14 mouse cellular contexts compared by ENCODE assay signal in genomic region chr12:9174327-9174726, GRCm38 (mm10).
DNase-seq lines count a peak whose midpoint lies in the region; ATAC-seq and TF ChIP-seq lines count a peak whose summit lies in the region.
"Had no signal": no experiment of that assay in that cellular context is flagged by ENCODE, and none has a peak within 500 bp of the region (broad histone marks: within the 10 kb centered on the region; RNA-seq: fewer than 3 reads in every experiment).

No protein-coding gene starts in this region.

- intact Hi-C loops in heart, adult 2 months (cut with DNase I): no loop called here
- intact Hi-C loops in heart, postnatal 14 days (cut with DNase I): no loop called here

- 0 out of 2 replicates have a peak, but pooled peaks have one; percentile 16 for TF ChIP-seq CTCF in heart, adult 2 months (IDR thresholded peaks at IDR 0.05)
- no peak for TF ChIP-seq CTCF in liver, postnatal 0 days (IDR thresholded peaks at IDR 0.05; ENCODE audit: low read depth)

- WGBS in heart, adult 2 months: 45% methylated on average over 9 of the region's 9 CpGs
- 58% methylated on average over 9 of the region's 9 CpGs for WGBS in midbrain, embryonic 14.5 days
- 61% methylated on average over 9 of the region's 9 CpGs for WGBS in midbrain, embryonic 11.5 days
- WGBS in liver, postnatal 0 days (ENCODE audit: insufficient replicate concordance): 65% methylated on average over 9 of the region's 9 CpGs

- H3K36me3 ChIP-seq in heart, adult 2 months (ENCODE audit: control insufficient read depth, insufficient read depth, low read length): no peaks in the 10 kb centered on the region
- no peaks in the 10 kb centered on the region for H3K36me3 ChIP-seq in midbrain, embryonic 14.5 days (ENCODE audit: control insufficient read depth, insufficient read depth, low read length)
- H3K36me3 ChIP-seq in midbrain, embryonic 11.5 days (ENCODE audit: control insufficient read depth, insufficient read depth, low read length): no peaks in the 10 kb centered on the region
- H3K36me3 ChIP-seq in liver, postnatal 0 days (replicated peaks; ENCODE audit: insufficient read depth, low read length): no peaks in the 10 kb centered on the region
- H3K36me3 ChIP-seq: hindbrain, embryonic 12.5 days; neural tube, embryonic 13.5 days had no signal

- H3K27me3 ChIP-seq in heart, adult 2 months (ENCODE audit: control insufficient read depth, insufficient read depth, low read length): no peaks in the 10 kb centered on the region
- H3K27me3 ChIP-seq in midbrain, embryonic 14.5 days (ENCODE audit: control insufficient read depth, insufficient read depth, low read length): no peaks in the 10 kb centered on the region
- H3K27me3 ChIP-seq in midbrain, embryonic 11.5 days (ENCODE audit: control insufficient read depth, insufficient read depth, low read length): no peaks in the 10 kb centered on the region
- H3K27me3 ChIP-seq in liver, postnatal 0 days (ENCODE audit: insufficient read depth, low read length): no peaks in the 10 kb centered on the region
- H3K27me3 ChIP-seq: hindbrain, embryonic 12.5 days; neural tube, embryonic 13.5 days had no signal

- no peak overlapping the region for H3K4me2 ChIP-seq in midbrain, embryonic 14.5 days (ENCODE audit: low read length)
- H3K4me2 ChIP-seq in midbrain, embryonic 11.5 days: no peak overlapping the region
- no peak overlapping the region for H3K4me2 ChIP-seq in liver, postnatal 0 days (ENCODE audit: low read depth, low read length)
- H3K4me2 ChIP-seq: hindbrain, embryonic 12.5 days; neural tube, embryonic 13.5 days had no signal

- H3K9ac ChIP-seq in heart, adult 2 months (ENCODE audit: low read depth, low read length): no peak overlapping the region
- H3K9ac ChIP-seq in midbrain, embryonic 14.5 days (replicated peaks; ENCODE audit: low read length): no peak overlapping the region
- no peak overlapping the region for H3K9ac ChIP-seq in midbrain, embryonic 11.5 days (ENCODE audit: low read length)
- no peak overlapping the region for H3K9ac ChIP-seq in liver, postnatal 0 days (replicated peaks)
- H3K9ac ChIP-seq: forebrain, postnatal 0 days; hindbrain, embryonic 12.5 days; neural tube, embryonic 13.5 days had no signal

- no peak overlapping the region for H3K27ac ChIP-seq in heart, adult 2 months
- H3K27ac ChIP-seq in midbrain, embryonic 14.5 days (replicated peaks; ENCODE audit: low read depth, low read length): no peak overlapping the region
- no peak overlapping the region for H3K27ac ChIP-seq in midbrain, embryonic 11.5 days (ENCODE audit: low read depth, low read length)
- H3K27ac ChIP-seq in liver, postnatal 0 days (ENCODE audit: low read depth): no peak overlapping the region
- H3K27ac ChIP-seq: hindbrain, embryonic 12.5 days; neural tube, embryonic 13.5 days had no signal

- no peaks in the 10 kb centered on the region for H3K79me2 ChIP-seq in heart, adult 2 months (replicated peaks; ENCODE audit: control insufficient read depth, insufficient read depth, low read length)

- H3K9me3 ChIP-seq in midbrain, embryonic 14.5 days (ENCODE audit: control insufficient read depth, low read length): no peaks in the 10 kb centered on the region
- no peaks in the 10 kb centered on the region for H3K9me3 ChIP-seq in midbrain, embryonic 11.5 days (ENCODE audit: control insufficient read depth, low read length)
- no peaks in the 10 kb centered on the region for H3K9me3 ChIP-seq in liver, postnatal 0 days (ENCODE audit: low read length)
- H3K9me3 ChIP-seq: hindbrain, embryonic 12.5 days; neural tube, embryonic 13.5 days had no signal

- no peak for TF ChIP-seq EP300 in heart, adult 2 months (IDR thresholded peaks at IDR 0.05; ENCODE audit: insufficient read depth, low read depth, low read length)
- no peak for TF ChIP-seq EP300 in liver, postnatal 0 days (IDR thresholded peaks at IDR 0.05; ENCODE audit: low read depth)

- peaks cover 2% of the 10 kb centered on the region; the same call in 1 of the 2 replicates for H3K4me1 ChIP-seq in heart, adult 2 months (ENCODE audit: control insufficient read depth, insufficient read depth, low read length)
- H3K4me1 ChIP-seq in midbrain, embryonic 14.5 days (ENCODE audit: control insufficient read depth, insufficient read depth, low read length): no peaks in the 10 kb centered on the region
- no peaks in the 10 kb centered on the region for H3K4me1 ChIP-seq in midbrain, embryonic 11.5 days (ENCODE audit: control insufficient read depth, insufficient read depth, low read length)
- no peaks in the 10 kb centered on the region for H3K4me1 ChIP-seq in liver, postnatal 0 days (ENCODE audit: insufficient read depth)
- H3K4me1 ChIP-seq: hindbrain, embryonic 12.5 days; neural tube, embryonic 13.5 days had no signal

- no peak for TF ChIP-seq POLR2A in heart, adult 2 months (IDR thresholded peaks at IDR 0.05; ENCODE audit: insufficient read depth, low read depth, low read length)

- no peak overlapping the region for H3K4me3 ChIP-seq in heart, adult 2 months
- no peak overlapping the region for H3K4me3 ChIP-seq in midbrain, embryonic 14.5 days (replicated peaks; ENCODE audit: low read depth, low read length)
- no peak overlapping the region for H3K4me3 ChIP-seq in midbrain, embryonic 11.5 days (ENCODE audit: low read depth, low read length)
- H3K4me3 ChIP-seq in liver, postnatal 0 days (ENCODE audit: low read depth, low read length): no peak overlapping the region
- H3K4me3 ChIP-seq: hindbrain, embryonic 12.5 days; neural tube, embryonic 13.5 days had no signal

- DNase-seq in heart, adult 2 months: peak in 1 of 2 experiments; percentile 17
- no peak for DNase-seq in heart, postnatal 14 days
- DNase-seq in midbrain, embryonic 14.5 days: peak; percentile 22
- DNase-seq in midbrain, embryonic 11.5 days (ENCODE audit: low spot score, missing footprints): no peak
- peak; percentile 6 for DNase-seq in kidney, postnatal 14 days
- DNase-seq in skeletal muscle tissue, adult 2 months (ENCODE audit: low read depth, low spot score): peak; percentile 13
- DNase-seq in urinary bladder, postnatal 4 days (ENCODE audit: low spot score in 2 of 2): no peak
- no peak for DNase-seq in liver, postnatal 0 days
- DNase-seq: adrenal gland, postnatal 10 days; cerebellum, adult 11-12 months; forebrain, postnatal 0 days; right cerebral cortex, postnatal 14 days had no signal

- ATAC-seq in midbrain, embryonic 14.5 days (ENCODE audit: low FRiP score, low TSS enrichment): no peak
- ATAC-seq in midbrain, embryonic 11.5 days (ENCODE audit: low FRiP score): no peak
- ATAC-seq in liver, postnatal 0 days: no peak
- ATAC-seq: forebrain, postnatal 0 days had no signal

Comparison
In these comparisons a context has a peak if more than half of its experiments do, and no peak if none do; other contexts are left out.
1. DNase-seq: peak in midbrain, embryonic 14.5 days (single experiment), kidney, postnatal 14 days (single experiment) and skeletal muscle tissue, adult 2 months (single experiment); none in heart, postnatal 14 days (0 of 2), midbrain, embryonic 11.5 days (single experiment), urinary bladder, postnatal 4 days (0 of 2) and liver, postnatal 0 days (single experiment).